Mouse (Mus musculus): ENCODE results near the gene Dhx37.
"Not testable (repeated sequence)": the region's sequence is repeated elsewhere in the genome, so short reads cannot be mapped to it uniquely, and the experiment has no call there.

Gene Dhx37

GRCm38 (mm10) chr5:125448631-125449030 lies 14.7 kb upstream of the Dhx37 start:
- in situ Hi-C loops (cut with MboI) = no loop called here

- in situ Hi-C loops (cut with MboI) = no loop called here
Observed at GRCm38 (mm10) chr5:125448026-125448425, 14.1 kb upstream of the Dhx37 start.

DNA sequence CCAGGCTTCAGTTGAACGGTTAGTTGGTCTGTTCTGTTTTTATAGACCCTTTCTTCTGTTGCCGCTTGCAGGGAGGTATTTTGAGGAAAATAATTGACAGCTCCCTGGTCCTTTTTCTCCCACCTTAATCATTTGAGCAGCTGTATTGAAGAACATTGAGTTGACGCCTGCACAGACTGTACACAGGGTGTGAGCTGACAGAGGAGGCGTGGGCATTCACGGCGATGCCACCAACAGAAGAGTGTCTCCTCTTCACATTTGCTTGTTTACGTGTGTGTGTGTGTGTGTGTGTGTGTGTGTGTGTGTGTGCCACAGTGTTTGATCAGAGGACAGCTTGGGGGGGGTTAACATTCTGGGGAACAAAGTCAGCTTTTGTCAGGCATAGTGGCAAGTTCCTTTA lies 12.4 kb upstream of the Dhx37 start:
- in situ Hi-C loops (cut with MboI) = no loop called here

DNA sequence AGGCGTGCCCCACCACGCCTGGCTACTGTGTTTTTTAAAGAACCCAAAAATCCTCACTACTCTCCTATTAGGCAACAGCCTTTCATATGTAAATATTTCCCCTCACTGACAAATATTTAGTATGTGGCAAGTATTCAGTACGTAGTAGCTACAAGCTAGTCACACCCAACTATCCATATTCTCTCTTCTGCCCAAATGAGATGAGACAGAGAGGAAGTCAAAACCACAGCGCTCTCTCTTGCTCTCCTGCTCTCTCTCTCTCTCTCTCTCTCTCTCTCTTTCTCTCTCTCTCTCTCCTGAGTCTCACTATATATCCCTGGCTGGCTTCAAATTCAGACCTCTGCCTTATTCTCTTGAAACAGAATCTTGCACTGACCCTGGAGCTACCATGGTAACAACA lies 10.6 kb upstream of the Dhx37 start:
- in situ Hi-C loops (cut with MboI) = no loop called here

- in situ Hi-C loops (cut with MboI) = no loop called here
Observed at GRCm38 (mm10) chr5:125443915-125444314, 10.0 kb upstream of the Dhx37 start.

DNA sequence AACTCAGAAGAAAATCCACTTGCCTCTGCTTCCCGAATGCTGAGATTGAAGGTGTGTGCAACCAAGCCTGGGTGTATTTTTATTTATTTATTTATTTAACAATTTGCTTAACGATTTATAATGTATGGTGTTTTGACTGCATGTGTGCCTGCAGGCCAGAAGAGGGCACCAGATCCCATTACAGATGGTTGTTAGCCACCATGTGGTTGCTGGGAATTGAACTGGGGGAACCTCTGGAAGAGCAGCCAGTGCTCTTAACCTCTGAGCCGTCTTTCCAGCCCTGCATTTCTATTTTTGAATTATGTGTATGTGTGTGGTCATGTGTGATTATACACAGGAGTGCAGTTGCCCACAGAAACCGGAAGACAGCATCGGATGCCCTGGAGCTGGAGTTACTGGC lies 9.4 kb upstream of the Dhx37 start:
- in situ Hi-C loops (cut with MboI) = no loop called here

- in situ Hi-C loops (cut with MboI) = no loop called here
Observed at GRCm38 (mm10) chr5:125442136-125442995, 8.4 kb upstream of the Dhx37 start.

DNA sequence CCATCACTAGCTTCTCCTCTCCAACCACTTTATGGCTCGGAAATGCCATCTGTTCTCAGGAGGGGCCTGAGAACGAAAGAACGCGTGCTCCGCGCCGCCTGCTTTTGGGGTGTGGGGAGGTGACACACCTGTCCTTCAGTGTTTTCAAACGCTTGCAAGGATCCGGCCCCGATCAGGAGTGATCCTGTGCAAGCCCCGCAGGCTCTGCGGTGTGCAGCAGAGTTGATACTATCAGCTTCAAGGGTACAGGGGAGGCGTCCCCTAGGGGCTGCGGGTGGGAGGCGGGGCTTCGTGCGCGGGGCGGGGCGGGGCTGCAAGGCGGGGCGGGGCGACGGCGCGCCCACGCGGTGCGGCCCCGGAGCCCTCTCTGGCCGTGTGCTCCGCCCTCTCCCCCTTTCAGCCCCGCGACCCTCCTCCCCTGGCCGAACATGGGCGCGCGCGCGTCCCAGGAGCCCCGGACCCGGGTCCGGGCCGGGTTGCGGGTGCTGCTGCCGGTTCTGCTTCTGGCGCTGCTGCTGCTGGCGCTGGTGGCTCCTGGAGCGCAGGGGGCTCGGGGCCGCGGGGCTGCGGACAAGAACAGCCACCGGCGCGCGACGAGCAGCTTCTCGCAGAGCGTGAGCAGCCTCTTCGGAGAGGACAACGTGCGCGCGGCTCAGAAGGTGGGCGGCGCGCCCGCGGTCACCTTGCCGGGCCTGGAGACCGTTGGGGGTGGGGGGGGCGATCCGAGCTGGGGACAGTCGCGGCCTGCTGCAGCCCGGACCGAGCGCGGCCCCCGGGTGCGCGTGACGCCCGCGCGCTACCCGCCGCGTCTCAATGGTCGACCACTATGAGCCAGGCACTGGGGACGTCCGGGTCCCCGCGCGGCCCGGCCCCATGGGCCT lies 7.6 kb upstream of the Dhx37 start, which contains the start of gene Bri3bp:
TSS of gene Bri3bp (plus strand) at position 335 of the 881 bp plus-strand sequence.
- in situ Hi-C loops (cut with MboI) = no loop called here

DNA sequence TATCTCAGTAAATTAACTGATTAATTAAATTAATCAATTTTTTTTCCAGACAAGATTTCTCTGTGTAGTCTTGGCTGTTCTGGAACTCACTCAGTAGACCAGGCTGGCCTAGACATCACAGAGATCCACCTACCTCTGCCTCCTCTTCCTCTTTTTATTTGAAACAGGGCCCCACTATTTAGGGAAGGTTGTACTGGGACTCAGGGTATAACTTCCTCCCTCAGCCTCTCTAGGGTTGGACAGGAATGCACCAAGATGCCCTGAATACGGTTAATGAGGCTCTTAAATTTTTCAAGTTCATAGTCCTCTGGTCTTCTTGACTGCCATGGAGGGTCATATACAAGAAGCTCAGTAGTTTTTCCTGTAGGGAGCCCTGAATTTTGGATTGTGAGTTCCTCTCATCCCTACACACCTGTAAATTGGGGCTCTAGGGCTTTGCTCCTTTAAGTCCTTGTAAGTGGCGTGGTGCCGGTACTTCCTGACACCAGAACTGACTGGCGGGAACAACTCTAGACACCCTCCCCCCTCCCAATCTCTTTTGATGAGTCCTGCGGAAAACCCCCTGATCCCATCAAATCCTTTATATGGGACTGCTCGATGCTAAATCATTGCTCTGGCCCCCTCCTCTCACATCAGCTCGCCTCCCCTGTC lies 6.8 kb upstream of the Dhx37 start:
- in situ Hi-C loops (cut with MboI) = no loop called here

GRCm38 (mm10) chr5:125434347-125434746 lies 426 bp upstream of the Dhx37 start:
- in situ Hi-C loops (cut with MboI) = not testable (repeated sequence)

DNA sequence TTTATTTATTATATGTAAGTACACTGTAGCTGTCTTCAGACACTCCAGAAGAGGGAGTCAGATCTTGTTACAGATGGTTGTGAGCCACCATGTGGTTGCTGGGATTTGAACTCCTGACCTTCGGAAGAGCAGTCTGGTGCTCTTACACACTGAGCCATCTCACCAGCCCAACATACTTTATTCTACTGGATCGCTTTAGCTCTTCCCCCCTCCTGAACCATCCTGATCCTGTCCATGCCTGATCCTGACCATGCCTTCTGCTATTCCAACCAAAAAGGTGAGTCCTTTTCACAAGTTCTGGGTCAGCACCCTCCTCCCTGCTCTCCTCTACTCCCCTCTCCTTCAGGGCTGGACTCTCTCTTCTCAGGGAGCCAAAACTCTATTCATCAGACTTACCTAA lies 1.6 kb downstream of the Dhx37 start:
- in situ Hi-C loops (cut with MboI) = not testable (repeated sequence)

DNA sequence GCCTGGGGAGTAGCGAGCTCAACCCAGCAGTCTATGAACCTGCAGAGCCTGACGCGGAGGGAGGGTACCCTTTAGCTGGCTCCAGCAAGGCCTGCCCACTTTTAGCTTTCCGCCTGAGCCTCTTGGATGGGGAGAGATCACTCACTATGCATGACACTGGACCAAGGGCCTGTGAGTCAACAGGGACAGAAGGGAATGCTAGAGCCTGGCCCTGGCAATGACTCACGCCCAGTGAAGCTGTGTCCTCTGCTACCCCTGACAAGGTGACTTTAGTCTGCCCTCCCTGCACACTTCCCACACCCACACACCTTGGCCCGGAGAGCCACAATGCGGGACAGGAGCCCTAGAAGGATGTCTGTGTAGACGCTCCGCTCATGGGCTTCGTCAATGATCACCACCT lies 7.6 kb downstream of the Dhx37 start:
- in situ Hi-C loops (cut with MboI) = no loop called here

GRCm38 (mm10) chr5:125425698-125426276 lies 8.1 kb downstream of the Dhx37 start:
- in situ Hi-C loops (cut with MboI) = no loop called here

GRCm38 (mm10) chr5:125419124-125419523 lies 14.8 kb downstream of the Dhx37 start:
- in situ Hi-C loops (cut with MboI) = no loop called here

- in situ Hi-C loops (cut with MboI) = no loop called here
Observed at GRCm38 (mm10) chr5:125418636-125419035, 15.3 kb downstream of the Dhx37 start.

- in situ Hi-C loops (cut with MboI) = no loop called here
Observed at GRCm38 (mm10) chr5:125416183-125416582, 17.7 kb downstream of the Dhx37 start.

GRCm38 (mm10) chr5:125413763-125414162 lies 20.2 kb downstream of the Dhx37 start:
- in situ Hi-C loops (cut with MboI) = no loop called here

GRCm38 (mm10) chr5:125412536-125412935 lies 21.4 kb downstream of the Dhx37 start:
- in situ Hi-C loops (cut with MboI) = not testable (repeated sequence)

DNA sequence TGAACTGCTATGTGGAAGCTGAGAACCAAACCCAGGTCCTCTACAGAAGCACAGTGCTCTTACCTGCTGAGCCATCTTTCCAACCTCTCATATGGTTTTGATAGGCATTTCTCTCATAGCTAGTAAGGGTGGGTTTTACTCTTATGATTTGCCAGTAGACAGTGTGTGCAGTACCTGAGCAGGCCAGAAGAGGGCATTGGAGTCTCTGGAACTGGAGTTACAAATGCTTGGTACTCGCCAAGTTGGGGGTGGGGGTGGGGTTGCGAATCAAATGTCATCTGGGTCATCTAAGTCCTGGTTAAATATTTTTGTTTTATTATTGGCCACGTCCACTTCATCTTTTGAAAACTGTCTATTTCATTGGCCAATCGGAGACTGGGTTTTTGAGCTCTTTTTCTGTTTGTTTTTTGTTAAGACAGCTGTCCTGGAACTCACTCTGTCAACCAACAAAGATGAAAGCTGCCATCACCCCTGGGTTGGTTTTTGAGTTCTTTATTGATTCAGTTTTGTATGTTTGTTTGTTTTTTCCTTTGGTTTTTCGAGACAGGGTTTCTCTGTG lies 21.9 kb downstream of the Dhx37 start:
- in situ Hi-C loops (cut with MboI) = no loop called here

DNA sequence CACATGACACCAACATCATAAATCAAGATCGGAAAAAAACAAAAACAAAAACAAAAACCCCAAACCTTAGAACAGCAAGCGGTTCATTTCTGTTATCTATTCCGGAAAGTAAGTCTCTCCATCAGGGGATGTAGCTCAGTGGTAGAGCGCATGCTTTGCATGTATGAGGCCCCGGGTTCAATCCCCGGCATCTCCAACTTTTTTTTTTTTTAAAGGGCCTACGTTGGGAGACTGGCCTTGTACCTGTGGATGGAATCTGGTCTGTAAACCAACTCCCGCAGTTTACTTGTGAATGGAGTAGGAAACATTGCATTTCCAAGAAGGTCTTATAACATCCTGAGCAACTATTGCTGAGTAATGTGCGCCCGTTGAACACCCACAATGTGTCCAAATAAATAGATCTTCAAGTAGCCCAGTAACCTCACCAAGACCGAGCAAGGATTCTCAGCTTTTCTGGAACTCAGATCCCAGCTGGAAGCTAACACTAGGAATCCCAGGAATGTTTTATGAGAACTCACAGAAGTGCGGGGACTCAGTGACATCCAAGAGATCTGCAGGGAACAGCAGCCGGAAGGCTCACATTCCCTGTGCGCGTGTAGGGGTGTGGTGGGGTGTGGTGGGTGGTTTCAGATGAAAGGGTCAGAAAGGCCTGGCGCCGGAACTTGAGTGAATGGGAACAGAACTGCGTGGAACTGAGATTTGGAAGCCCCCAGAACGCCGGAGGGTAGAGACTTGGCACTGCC lies 24.4 kb downstream of the Dhx37 start:
- in situ Hi-C loops (cut with MboI) = no loop called here

DNA sequence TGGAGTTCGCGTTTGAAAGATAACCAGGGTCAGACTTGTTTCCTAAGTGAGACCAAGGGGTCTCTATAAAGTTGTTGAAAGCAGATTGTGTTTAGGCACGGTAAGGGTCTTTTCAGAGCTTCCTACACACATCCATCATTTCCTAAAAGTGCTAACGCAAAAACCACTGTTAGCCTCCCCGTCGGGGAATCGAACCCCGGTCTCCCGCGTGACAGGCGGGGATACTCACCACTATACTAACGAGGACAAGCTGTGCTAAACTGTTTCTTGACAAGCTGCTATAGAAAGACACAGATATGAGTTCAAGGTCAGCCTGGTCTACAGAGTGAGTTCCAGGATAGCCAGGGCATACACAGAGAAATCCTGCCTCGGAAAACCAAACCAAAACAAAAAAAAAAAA lies 25.1 kb downstream of the Dhx37 start:
- in situ Hi-C loops (cut with MboI) = no loop called here
